Mouse (Mus musculus): Measurements from ENCODE around the gene P2rx5.

DNA sequence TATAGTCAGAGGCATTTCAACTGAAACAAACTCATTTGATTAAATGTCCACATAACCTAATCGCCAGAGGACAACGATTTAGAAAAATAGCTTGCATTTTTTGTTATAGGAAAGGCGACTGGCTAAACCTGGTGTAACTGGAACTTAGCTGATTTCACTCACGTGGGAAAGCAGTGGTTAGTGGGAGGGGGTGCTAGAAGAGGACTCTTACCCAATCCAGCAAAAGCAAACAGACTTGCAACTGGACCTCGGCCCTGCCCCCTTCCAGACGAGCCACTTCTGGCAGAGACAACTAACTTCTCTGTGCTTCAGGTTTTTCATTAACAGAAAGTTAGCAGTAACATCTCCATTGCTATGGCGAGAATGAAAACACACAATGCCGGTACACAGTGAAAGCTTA is 15.4 kb downstream of the P2rx5 start:
- TF ChIP-seq CTCF (IDR thresholded peaks at IDR 0.05; ENCODE audit: borderline replicate concordance, insufficient read depth, low read length) (no peak), POLR2A (IDR thresholded peaks at IDR 0.05; ENCODE audit: low read depth, low read length) (no peak)

Measured in embryonic fibroblast, embryonic 13.5 days (primary cell).